Mouse (Mus musculus) heart, embryonic 12.5 days (tissue): ENCODE measurements around the gene Gpc3. TPM values are rescaled to one million over a fixed set of nuclear protein-coding genes. Genes with fewer than 3 reads are reported as not detected.

ENCODE experiments used
- ATAC-seq: fragments of 200-750 bp; cut with Nextera tagmentation; 2 replicates; pipeline ENCODE4 v1.8.0; 2017; ENCODE audit warnings: moderate TSS enrichment, moderate library complexity; ENCODE audit not compliant: insufficient number of reproducible peaks, low FRiP score
- H3K27ac ChIP-seq: fragments of 300-500 bp; sonication (generic); 2 replicates; pipeline ENCODE4 v1.5.1; 2016; ENCODE audit warnings: mild to moderate bottlenecking, moderate library complexity; ENCODE audit not compliant: poor library complexity, severe bottlenecking
- H3K27me3 ChIP-seq: fragments of 300-500 bp; sonication (generic); replicated peaks from 2 replicates; pipeline ENCODE4 v1.6.1; 2016; ENCODE audit warnings: mild to moderate bottlenecking, moderate library complexity
- H3K36me3 ChIP-seq: fragments of 300-500 bp; sonication (generic); 2 replicates; pipeline ENCODE4 v1.6.1; 2016; ENCODE audit warnings: mild to moderate bottlenecking, moderate library complexity
- H3K4me1 ChIP-seq: fragments of 300-500 bp; sonication (generic); replicated peaks from 2 replicates; pipeline ENCODE4 v1.6.1; 2016; ENCODE audit warnings: mild to moderate bottlenecking
- H3K4me2 ChIP-seq: fragments of 300-500 bp; sonication (generic); 2 replicates; pipeline ENCODE4 v1.6.1; 2016; ENCODE audit warnings: mild to moderate bottlenecking, moderate library complexity
- H3K4me3 ChIP-seq: fragments of 300-500 bp; sonication (generic); 2 replicates; pipeline ENCODE4 v1.5.1; 2016; ENCODE audit warnings: mild to moderate bottlenecking
- H3K9ac ChIP-seq: fragments of 300-500 bp; sonication (generic); 2 replicates; pipeline ENCODE4 v1.6.1; 2016; ENCODE audit warnings: mild to moderate bottlenecking, moderate library complexity
- H3K9me3 ChIP-seq: fragments of 300-500 bp; sonication (generic); replicated peaks from 2 replicates; pipeline ENCODE4 v1.6.1; 2016; ENCODE audit warnings: mild to moderate bottlenecking, moderate library complexity
- WGBS: fragments of 180-500 bp; shearing (Covaris S2); methylation state at CpG from one replicate; pipeline ENCODE4 v1.1.7; 2016; 5-methylcytosine and 5-hydroxymethylcytosine counted together
- polyA plus RNA-seq: library from polyadenylated mRNA; unstranded; fragments of >200 nt; fragmentation: Nextera tagmentation; extraction: Ambion mirVana; gene quantifications from 2 replicates; pipeline ENCODE4 v1.2.1, GENCODE M21; 2016

The Gpc3 gene
- polyA plus RNA-seq = 598 and 601 TPM in 2 replicates

DNA sequence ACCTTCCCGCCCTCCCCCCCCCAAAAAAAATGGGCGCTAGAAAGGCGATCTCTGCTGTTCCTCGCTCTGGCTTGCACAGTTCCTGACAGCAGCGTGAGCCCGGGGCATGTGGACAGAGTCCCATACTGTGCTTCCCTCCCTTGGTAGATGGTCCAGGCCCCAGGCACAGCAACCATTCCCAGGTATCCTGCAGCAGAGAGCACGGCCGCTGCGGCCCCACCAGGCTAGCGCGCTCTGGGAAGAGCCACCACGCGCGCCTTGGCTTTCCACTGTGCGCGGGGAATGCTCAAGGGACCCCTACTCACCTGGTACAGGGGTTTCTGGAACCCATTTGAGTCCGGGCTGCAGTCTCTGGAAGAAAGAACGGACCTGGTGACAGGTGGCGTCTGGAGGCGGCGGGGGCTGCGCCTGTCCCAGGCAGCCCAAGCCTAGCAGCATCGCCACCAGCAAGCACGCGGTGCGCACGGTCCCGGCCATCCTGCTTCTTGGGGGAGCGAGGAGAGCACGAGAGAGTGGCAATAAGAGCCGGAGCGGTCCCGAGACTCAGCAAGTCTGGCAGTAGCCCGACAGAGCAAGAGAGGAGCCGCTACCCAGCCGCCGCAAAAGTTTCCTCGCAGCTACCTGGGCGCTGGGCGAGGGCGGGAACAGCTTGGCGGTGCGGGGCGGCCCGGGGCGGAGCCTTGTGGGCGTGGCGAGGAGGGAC lies at the start of gene Gpc3:
TSS of gene Gpc3 (minus strand) at position 623 of the 703 bp plus-strand sequence.
- Histone ChIP-seq H3K4me1 (peaks cover 21% of the 10 kb centered on the region), H3K36me3 (no peaks in the 10 kb centered on the region), H3K27me3 (no peaks in the 10 kb centered on the region), H3K9me3 (no peaks in the 10 kb centered on the region; the same call in 1 of the 2 replicates), H3K4me2 (peak within 1 kb of the TSS; percentile 77), H3K4me3 (peak within 1 kb of the TSS; percentile 71), H3K9ac (peak within 1 kb of the TSS; percentile 78), H3K27ac (peak within 1 kb of the TSS; percentile 89)
- WGBS = 18% methylated on average over 48 of the region's 48 CpGs
- peak; percentile 91 for ATAC-seq

DNA sequence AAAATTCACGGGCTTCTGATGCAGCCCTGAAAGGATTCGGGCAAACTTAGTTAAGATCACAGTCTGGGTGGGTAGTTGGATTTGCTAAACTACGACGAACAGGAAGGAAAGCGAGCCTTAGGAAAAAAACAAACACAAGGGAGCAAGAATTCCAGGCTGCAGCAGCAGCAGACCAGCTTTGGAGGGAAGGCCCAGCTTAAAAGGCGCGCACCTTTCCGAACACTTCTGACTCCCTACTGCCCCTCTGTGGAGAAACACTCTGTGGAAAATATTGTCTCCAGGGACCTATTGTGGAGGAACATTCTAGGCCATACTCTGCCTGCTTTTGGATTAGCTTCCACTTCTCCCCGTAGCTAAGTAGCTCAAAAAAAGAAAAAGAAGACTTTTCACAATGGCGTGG lies 38.2 kb upstream of the Gpc3 start:
- Histone ChIP-seq H3K9ac (0 out of 2 replicates have a peak overlapping the region, but pooled peaks have one; percentile 15), H3K4me2 (peak overlapping the region; percentile 14; the same call in 1 of the 2 replicates), H3K9me3 (no peaks in the 10 kb centered on the region), H3K27ac (peak overlapping the region; percentile 77), H3K4me1 (0 out of 2 replicates have a peak, but pooled peaks cover 5% of the 10 kb centered on the region), H3K4me3 (no peak overlapping the region), H3K27me3 (no peaks in the 10 kb centered on the region), H3K36me3 (no peaks in the 10 kb centered on the region)
- 16% methylated on average over 10 of the region's 10 CpGs for WGBS
- ATAC-seq = no peak

DNA sequence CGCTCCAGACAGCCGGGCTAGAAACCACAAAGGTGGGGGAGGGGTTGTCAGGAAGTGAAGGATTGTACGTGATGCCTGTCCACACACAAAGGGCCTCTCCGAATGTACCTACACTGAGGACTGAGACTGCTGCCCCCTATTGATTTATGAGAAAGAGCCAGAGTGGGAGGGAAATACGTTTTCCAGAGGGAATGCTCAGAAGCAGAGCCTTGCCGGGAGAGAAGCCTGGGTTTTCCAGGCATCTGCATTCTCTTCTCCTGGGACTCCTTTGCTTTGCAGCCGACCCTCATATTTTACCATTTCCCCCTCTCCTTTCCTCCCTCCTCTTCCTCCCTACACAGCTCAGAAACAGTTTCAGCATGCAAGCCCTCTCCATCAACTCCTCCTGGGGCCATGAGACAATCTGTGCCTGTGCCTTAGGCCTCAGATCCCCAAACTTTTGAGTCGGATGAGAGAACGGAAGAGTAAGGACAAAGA lies 37.8 kb upstream of the Gpc3 start:
- ATAC-seq = no peak
- Histone ChIP-seq H3K9me3 (no peaks in the 10 kb centered on the region), H3K36me3 (no peaks in the 10 kb centered on the region), H3K4me2 (peak overlapping the region; percentile 14; the same call in 1 of the 2 replicates), H3K4me1 (0 out of 2 replicates have a peak, but pooled peaks cover 5% of the 10 kb centered on the region), H3K4me3 (no peak overlapping the region), H3K27ac (peak overlapping the region; percentile 77), H3K27me3 (no peaks in the 10 kb centered on the region), H3K9ac (peak overlapping the region; percentile 15; the same call in 1 of the 2 replicates)
- 23% methylated on average over 9 of the region's 9 CpGs for WGBS

DNA sequence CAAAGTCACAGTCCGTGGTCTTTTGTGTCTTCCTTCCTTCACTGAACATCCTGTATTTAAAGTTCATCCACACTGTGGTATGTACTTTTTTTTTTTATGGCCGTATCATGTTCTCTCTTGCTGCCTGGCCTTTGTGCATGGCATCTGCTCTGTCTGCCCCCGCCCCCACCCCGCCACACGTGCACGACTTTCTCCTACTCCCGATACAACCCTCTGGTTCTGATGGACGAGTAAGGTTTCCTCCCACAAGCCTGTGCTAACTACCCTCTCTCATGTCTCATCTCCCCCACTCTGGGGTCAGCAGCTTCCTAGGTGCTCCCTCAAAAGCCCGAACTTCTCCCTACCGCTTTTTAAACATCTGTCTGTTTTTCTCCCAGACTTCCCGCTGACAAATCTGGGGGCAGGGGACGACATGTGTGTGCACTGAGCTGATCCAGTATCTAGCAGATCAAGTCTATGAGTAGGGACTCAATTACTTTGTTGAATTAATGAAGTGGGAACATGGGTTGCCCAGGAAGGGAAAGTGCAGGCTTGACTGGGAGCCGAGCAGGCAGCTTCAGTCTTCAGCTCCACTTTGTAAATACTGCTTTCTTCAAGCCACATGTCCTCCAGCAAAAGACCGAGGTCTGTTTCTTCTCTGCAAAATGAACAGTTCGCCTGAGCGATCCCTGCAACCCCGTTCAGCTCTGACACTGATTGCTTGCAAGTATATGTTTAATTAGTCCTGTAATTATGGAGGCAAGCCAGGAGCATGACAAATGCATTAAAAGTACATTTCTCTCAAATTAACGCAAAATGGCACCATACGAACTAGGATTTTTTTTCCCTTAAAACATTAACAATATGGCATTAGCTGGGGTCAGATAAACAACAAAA lies 35.4 kb upstream of the Gpc3 start:
- 33% methylated on average over 19 of the region's 19 CpGs for WGBS
- Histone ChIP-seq H3K27ac (peak overlapping the region; percentile 71), H3K4me3 (0 out of 2 replicates have a peak overlapping the region, but pooled peaks have one; percentile 15)

DNA sequence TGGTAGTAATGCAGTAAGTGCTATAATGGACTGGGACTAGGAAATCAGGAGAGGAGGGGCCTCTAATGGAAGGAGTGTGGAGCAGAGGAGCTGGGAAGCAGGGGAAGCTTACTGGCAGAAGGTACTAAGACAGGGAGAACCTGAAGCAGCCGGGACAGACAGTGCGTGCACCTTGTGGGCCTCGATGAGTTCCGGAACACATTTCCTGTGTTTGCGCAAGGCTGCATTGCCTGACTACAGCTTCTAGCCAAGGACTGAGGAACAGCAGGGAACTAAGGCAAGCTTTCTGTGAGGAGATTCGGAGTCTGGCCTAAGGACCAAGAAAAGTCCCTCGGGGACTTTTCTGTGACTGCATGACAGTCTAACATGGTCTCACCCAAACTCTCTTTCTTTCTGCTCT lies 30.6 kb upstream of the Gpc3 start:
- Histone ChIP-seq H3K36me3 (no peaks in the 10 kb centered on the region), H3K27me3 (no peaks in the 10 kb centered on the region), H3K4me3 (no peak overlapping the region), H3K4me2 (no peak overlapping the region), H3K27ac (no peak overlapping the region), H3K9me3 (no peaks in the 10 kb centered on the region), H3K4me1 (peaks cover 8% of the 10 kb centered on the region; the same call in 1 of the 2 replicates), H3K9ac (no peak overlapping the region)
- no peak for ATAC-seq
- 63% methylated on average over 7 of the region's 7 CpGs for WGBS

More for the DNA sequence above, 35.4 kb upstream of the Gpc3 start:
- Histone ChIP-seq H3K9me3 (no peaks in the 10 kb centered on the region), H3K27me3 (no peaks in the 10 kb centered on the region), H3K4me2 (peak overlapping the region; percentile 48), H3K9ac (0 out of 2 replicates have a peak overlapping the region, but pooled peaks have one; percentile 48), H3K4me1 (peaks cover 8% of the 10 kb centered on the region; the same call in 1 of the 2 replicates), H3K36me3 (no peaks in the 10 kb centered on the region)
- ATAC-seq = no peak

DNA sequence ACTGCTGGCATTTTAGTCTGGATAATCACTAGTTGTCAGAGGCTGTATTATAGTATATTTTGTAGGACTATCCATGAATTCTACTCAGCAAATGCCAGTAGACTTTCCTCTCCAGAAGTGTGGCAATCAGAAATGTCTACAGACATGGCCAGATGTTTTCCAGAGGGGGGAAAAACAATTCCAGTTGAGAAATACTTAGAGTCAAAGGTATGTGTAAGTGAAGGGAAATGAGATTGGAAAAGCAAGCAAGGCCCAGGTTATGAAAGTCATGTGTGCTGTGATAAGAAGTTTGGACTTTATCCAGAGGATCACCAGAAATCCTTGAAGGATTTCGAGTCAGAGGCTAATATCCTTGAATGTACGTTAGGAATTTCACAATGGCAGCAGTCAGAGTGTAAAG lies 29.6 kb upstream of the Gpc3 start:
- Histone ChIP-seq H3K27me3 (no peaks in the 10 kb centered on the region), H3K9ac (no peak overlapping the region), H3K36me3 (no peaks in the 10 kb centered on the region), H3K9me3 (no peaks in the 10 kb centered on the region), H3K4me2 (no peak overlapping the region), H3K27ac (peak overlapping the region; percentile 44; the same call in 1 of the 2 replicates), H3K4me3 (no peak overlapping the region), H3K4me1 (peaks cover 8% of the 10 kb centered on the region; the same call in 1 of the 2 replicates)
- ATAC-seq = no peak
- 36% methylated on average over 2 of the region's 2 CpGs for WGBS

DNA sequence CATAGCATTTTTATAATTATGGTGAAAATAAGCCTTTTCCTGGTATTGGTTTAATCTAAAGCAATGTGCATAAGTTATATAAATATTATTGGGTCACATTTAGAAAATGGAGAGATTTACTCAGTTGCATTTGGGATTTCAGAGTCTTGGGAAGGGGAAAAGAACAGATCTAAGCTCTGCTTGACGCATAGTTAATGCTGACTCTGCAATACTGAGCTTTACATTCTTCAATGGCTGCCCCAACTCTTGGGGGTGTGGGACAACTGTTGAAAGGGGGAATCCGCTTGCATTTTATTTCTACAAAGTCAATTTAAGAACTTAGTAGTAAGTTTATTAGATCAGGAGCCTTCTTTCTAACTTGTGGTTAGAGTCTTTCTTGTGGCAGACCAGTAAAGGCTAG lies 28.4 kb upstream of the Gpc3 start:
- Histone ChIP-seq H3K9ac (no peak overlapping the region), H3K4me1 (peaks cover 4% of the 10 kb centered on the region; the same call in 1 of the 2 replicates), H3K9me3 (no peaks in the 10 kb centered on the region), H3K4me3 (no peak overlapping the region), H3K27me3 (no peaks in the 10 kb centered on the region), H3K27ac (no peak overlapping the region), H3K4me2 (no peak overlapping the region), H3K36me3 (no peaks in the 10 kb centered on the region)
- ATAC-seq = no peak
- WGBS = 70% methylated on average over 2 of the region's 2 CpGs

DNA sequence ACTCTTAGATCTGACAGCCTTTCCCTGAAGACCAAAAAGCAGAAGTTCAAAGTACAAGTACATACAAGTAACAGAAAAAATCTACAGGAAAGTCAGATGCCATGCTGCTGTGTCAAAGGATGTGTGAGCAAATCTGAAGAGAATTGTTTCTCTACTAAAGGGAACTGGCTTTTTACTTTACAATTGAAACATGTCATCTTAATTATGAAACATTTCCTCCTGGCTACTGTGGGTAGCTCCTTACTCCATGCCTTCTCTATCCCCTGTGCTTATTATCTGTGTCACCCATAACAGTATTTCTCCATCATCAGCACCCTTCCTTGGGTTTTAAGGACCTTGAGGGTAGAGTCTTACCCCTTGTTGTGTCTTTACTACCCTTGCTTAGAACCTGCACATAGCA lies 23.7 kb upstream of the Gpc3 start:
- Histone ChIP-seq H3K36me3 (no peaks in the 10 kb centered on the region), H3K4me3 (no peak overlapping the region), H3K9me3 (no peaks in the 10 kb centered on the region), H3K27ac (no peak overlapping the region), H3K4me2 (no peak overlapping the region), H3K27me3 (no peaks in the 10 kb centered on the region), H3K4me1 (no peaks in the 10 kb centered on the region), H3K9ac (no peak overlapping the region)
- no peak for ATAC-seq

DNA sequence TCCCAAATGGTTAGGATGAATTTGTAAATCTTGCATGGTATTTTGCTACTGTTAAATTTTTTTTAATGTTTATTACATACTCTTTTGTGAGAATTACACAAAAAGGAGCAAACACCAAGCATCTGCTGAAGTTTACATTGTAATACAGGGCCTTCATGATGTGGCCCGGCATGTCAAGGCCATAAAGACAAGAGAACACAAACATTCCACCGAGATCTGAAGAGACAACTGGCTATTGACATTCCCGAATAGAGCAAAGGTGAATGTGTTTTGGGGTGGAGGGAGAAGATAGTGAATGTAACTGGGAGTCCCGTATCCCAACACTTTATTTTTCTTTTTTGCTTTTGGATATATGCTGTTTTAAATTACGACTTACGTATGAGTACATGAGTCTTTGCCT lies 20.2 kb upstream of the Gpc3 start:
- H3K4me2 ChIP-seq = no peak overlapping the region
- no peak overlapping the region for H3K27ac ChIP-seq
- no peak overlapping the region for H3K9ac ChIP-seq
- 71% methylated on average over 6 of the region's 6 CpGs for WGBS
- ATAC-seq = no peak
- H3K4me3 ChIP-seq = no peak overlapping the region
- no peaks in the 10 kb centered on the region for H3K36me3 ChIP-seq
- H3K27me3 ChIP-seq = no peaks in the 10 kb centered on the region
- no peaks in the 10 kb centered on the region for H3K9me3 ChIP-seq
- peaks cover 22% of the 10 kb centered on the region for H3K4me1 ChIP-seq

DNA sequence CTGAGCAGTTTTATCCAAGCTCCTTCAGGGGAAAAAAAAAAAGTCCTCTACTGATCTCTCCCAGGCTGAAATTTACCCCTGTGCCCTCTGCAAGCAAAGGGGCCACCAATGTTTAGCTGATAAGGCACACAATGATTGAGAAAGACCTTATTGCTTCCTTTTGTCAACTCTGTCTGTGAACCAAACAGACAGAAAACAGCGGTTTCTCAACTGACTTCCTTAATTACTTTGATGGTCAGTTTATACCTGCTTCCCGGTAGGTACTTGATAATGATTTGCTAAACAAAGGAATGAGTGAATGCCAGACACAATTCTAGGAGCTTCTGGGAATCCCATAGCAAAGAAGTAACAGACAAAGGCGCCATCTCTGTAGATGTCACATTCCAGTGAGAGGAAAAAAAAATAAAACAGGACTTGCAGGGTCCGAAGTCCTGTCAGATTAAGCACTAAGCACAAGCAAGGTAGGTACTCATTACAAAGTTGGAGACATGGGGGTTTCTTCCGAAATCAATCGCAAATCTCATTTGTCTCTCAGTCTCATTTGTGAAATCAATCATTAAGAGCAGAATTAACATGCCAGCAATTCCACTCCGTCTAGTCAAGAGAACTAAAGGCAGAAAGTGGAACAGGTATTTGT lies 19.1 kb upstream of the Gpc3 start:
- no peak for ATAC-seq
- Histone ChIP-seq H3K36me3 (no peaks in the 10 kb centered on the region), H3K4me3 (no peak overlapping the region), H3K4me2 (no peak overlapping the region), H3K9ac (no peak overlapping the region), H3K27ac (no peak overlapping the region), H3K27me3 (no peaks in the 10 kb centered on the region), H3K4me1 (peaks cover 27% of the 10 kb centered on the region), H3K9me3 (no peaks in the 10 kb centered on the region)
- 19% methylated on average over 7 of the region's 7 CpGs for WGBS
